Mouse (Mus musculus): ENCODE measurements around the gene Casz1. TPM values are rescaled to one million over a fixed set of nuclear protein-coding genes. Genes with fewer than 3 reads are reported as not detected.

Gene Casz1
- total RNA-seq, 2 experiments from 2014 or later, result 1.1 to 2.5 TPM

GRCm38 (mm10) chr4:148985541-148986476 is 181.6 kb downstream of the Casz1 start:
- no peak for ATAC-seq (replicated peaks; ENCODE audit: low FRiP score, poor library complexity, severe bottlenecking)

- no peak for ATAC-seq (replicated peaks; ENCODE audit: low FRiP score, poor library complexity, severe bottlenecking)
These were observed 185.8 kb downstream of the Casz1 start for GRCm38 (mm10) chr4:148990038-148990437.

- ATAC-seq (replicated peaks; ENCODE audit: low FRiP score, poor library complexity, severe bottlenecking), result no peak
These were observed 189.7 kb downstream of the Casz1 start for GRCm38 (mm10) chr4:148993948-148994347.

- ATAC-seq (replicated peaks; ENCODE audit: low FRiP score, poor library complexity, severe bottlenecking), result no peak
These were observed 196.5 kb downstream of the Casz1 start for GRCm38 (mm10) chr4:149000746-149001145.

GRCm38 (mm10) chr4:149001515-149001914 is 197.3 kb downstream of the Casz1 start:
- ATAC-seq (replicated peaks; ENCODE audit: low FRiP score, poor library complexity, severe bottlenecking), result no peak

- no peak for ATAC-seq (replicated peaks; ENCODE audit: low FRiP score, poor library complexity, severe bottlenecking)
These were observed 198.3 kb downstream of the Casz1 start for GRCm38 (mm10) chr4:149002441-149003093.

Other genes starting within 250 kb of the Casz1 start
- 27.4 and 31.9 TPM in 2 replicates for gene Exosc10, start 246.0 kb upstream of the Casz1 start, total RNA-seq (2015; ENCODE audit: low replicate concordance)
- gene Exosc10, start 246.0 kb upstream of the Casz1 start, total RNA-seq (2017; ENCODE audit: low replicate concordance), result 20.1 and 41.5 TPM in 2 replicates
- gene Srm, start 212.9 kb upstream of the Casz1 start, total RNA-seq (2015; ENCODE audit: low replicate concordance), result 11.3 and 14.1 TPM in 2 replicates
- gene Srm, start 212.9 kb upstream of the Casz1 start, total RNA-seq (2017; ENCODE audit: low replicate concordance), result 1.0 and 4.5 TPM in 2 replicates
- not detected in 2 replicates for gene Masp2, start 201.9 kb upstream of the Casz1 start, total RNA-seq (2015; ENCODE audit: low replicate concordance)
- 2.8 TPM in 1 of 2 replicates, not detected in the other for gene Masp2, start 201.9 kb upstream of the Casz1 start, total RNA-seq (2017; ENCODE audit: low replicate concordance)
- gene Tardbp, start 177.4 kb upstream of the Casz1 start, total RNA-seq (2015; ENCODE audit: low replicate concordance), result 230 and 350 TPM in 2 replicates
- gene Tardbp, start 177.4 kb upstream of the Casz1 start, total RNA-seq (2017; ENCODE audit: low replicate concordance), result 315 and 491 TPM in 2 replicates
- not detected in 2 replicates for gene Gm572, start 161.1 kb upstream of the Casz1 start, total RNA-seq (2015; ENCODE audit: low replicate concordance)
- not detected in 2 replicates for gene Gm572, start 161.1 kb upstream of the Casz1 start, total RNA-seq (2017; ENCODE audit: low replicate concordance)

All from erythroid progenitor cell, adult 5-6 weeks (primary cell).